Mouse (Mus musculus) hindlimb bud, embryonic 11.5 days (tissue): ENCODE data around the gene Psd.
A peak's percentile ranks its signal among the peaks of the same experiment; 100 is the strongest.

Source experiments
- DNase-seq: peaks from one replicate; pipeline ENCODE4 v3.0.0-alpha.2; 2012; ENCODE audit warnings: low read depth, low spot score; ENCODE audit errors: extremely low spot score

The Psd gene

GRCm38 (mm10) chr19:46322144-46322995, 4.6 kb downstream of the Psd start:
- DNase-seq = no peak

GRCm38 (mm10) chr19:46321101-46321943, 5.6 kb downstream of the Psd start:
- no peak for DNase-seq

DNA sequence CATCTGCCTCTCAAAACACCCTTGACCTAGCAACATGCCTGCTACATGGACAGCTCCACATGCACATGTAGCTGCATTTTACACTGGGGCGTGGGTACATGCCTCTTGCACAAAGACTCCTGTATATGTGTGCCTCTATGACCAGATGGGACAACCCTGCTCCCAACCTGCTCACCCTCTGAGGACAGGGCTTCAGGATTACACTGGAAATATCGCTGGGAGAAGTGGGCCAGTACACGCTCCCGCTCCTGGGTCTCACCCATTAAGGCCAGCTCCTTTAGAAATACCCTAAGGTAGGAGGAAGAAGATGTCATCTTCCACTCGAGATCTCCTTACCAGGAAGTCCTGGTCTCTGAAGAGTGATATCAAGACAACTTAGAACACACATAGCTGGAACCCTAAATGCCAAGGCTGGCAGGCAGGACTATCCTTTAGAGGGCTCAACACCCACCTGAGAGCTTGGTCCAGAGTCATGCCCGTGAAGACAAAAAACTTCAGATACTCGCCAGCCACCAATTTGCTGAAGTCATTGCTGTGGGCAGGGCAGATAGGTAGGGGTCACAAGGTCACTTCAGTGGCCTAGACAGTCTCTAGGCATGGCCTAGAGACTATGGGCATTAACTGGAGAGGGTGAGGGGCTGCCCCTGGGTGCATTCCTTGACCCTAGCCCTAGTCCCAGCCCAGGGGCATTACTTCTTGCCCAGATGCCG, 6.7 kb downstream of the Psd start:
- DNase-seq = no peak

- no peak for DNase-seq
Observed at GRCm38 (mm10) chr19:46318586-46319378, 8.2 kb downstream of the Psd start.

- DNase-seq = no peak
Observed at GRCm38 (mm10) chr19:46318031-46318471, 8.9 kb downstream of the Psd start.

GRCm38 (mm10) chr19:46317546-46317885, 9.4 kb downstream of the Psd start:
- DNase-seq = no peak

DNA sequence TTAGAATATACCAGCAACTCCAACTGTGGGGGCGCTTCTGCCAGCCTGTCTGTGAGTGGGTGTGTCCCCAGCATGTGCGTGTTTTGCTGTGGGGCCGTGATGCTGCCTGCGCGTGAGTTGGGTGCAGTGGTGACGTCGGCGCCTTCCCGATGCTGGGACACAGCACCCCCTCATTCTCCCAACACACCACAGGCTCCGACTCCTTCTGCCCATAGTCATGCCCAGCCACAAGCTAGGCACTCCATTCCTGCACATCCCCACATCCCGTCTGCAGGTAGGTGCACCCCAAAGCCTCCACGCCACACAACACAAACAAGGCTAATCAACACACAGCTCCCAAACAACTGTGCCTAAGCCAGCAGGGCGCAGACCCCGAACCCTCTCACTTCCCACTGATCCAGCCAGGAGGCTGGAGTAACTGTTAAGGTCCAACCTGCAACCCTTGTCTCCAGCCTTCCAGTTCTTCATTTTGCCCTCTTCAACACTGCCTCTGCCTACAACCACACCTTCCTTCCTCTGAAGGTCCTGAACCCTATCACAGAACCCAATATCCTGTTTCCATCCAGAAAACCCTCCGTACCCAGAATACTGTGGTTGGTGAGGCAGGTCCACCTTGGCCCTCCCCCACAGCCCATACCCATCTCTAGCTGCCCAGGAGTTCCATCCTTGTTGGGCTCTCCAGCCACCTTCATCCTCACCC, 10.0 kb downstream of the Psd start:
- no peak for DNase-seq

DNA sequence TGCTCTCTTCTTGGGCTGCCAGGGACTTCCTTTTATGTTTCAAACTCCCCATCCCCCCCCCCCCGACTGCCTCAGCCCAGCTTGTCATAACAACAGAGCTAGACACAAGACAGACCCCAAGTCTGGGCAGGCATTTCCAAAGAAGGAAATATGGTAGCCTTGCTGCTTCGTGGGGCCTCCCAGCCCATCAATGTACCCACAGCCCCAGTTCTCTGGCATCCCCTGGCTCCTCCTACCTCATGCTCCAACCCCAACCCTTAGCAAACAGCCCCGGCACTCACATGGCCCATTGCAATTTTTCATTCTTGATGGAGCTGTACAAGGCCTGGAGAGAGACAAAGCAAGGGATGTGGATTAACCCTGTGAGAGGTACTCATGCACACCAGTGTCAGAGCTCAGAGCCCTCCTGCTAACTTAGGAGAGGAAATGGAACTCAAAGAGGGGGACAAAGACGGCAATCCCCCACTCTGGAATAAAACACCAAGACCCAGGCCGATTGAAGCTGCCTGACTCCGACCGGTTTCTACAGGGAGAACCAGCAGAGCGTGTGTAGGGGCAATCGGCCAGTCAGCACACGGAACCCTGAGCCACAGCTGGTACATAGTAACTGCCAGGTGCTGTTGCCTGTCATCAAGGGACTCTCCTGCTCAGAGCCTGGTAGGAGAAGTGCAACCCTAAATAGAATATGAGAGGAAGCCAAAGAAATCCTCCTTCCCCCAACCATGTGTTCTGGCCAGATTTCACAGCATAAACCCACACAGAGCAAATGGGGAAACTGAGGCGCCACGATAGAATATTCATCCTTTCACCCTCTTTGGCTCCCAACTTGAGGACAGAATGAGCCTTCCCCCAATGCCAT, 11.0 kb downstream of the Psd start:
- no peak for DNase-seq

GRCm38 (mm10) chr19:46314872-46315742, 11.8 kb downstream of the Psd start:
- DNase-seq = no peak

DNA sequence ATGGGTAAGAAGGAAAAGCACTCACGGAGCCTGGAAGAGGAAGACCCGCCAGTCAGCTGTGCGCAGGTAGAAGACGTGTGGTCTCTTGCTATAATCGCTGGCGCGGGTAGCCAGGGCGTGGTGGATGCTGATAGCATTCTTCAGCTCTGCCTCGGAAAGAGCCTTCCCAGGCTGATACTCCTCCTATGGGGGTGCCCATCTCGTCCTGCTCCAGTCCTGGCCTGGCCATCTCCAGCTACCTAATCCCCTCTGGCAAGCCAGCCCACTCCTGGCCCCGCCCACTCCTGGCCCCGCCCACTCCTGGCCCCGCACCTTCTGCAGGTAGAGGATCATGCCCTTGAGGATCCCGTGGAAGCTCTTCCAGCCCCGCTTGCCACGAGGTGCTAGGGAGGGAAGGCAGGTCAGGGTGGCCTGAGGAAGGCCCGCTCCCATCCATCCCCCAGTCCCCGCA, 12.8 kb downstream of the Psd start:
- no peak for DNase-seq

DNA sequence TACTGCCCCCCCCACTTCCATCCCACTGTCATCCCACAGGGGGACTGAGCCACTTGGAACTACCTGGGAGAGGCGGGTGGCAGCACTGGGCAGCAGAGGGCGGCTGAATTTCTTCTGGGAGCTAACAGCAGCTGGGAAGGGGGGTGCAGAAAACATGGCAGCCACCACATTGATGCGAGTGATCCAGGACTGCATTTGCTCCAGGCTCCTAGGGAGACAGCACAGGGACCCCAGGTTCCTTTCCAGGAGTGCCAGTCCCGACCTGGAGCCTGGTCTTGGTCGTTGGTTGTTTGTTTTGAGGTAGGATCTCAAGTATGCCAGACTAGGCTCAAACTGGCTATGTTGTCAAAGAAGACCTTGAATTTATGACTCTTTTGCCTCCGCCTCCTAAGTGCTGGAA, 13.4 kb downstream of the Psd start:
- no peak for DNase-seq

- no peak for DNase-seq
Observed at GRCm38 (mm10) chr19:46313116-46313515, 13.8 kb downstream of the Psd start.

- DNase-seq = no peak
Observed at GRCm38 (mm10) chr19:46312566-46312965, 14.4 kb downstream of the Psd start.

DNA sequence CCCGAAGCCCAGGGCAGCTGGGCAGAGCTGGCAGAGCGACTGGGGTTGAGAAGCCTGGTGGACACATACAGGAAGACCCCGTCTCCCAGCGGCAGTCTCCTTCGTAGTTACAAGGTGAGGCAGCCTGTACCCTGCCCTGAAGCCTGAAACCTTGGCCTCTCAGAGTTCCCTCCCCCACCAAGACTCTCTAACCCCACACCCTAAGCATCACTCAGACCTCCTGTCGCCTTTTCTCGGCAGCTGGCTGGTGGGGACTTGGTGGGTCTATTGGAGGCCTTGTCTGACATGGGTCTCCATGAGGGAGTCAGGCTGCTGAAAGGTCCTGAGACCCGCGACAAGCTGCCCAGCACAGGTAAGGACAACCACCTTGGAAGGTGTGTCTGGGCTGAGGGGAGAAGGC, 15.6 kb downstream of the Psd start:
- DNase-seq = no peak

- no peak for DNase-seq
Observed at GRCm38 (mm10) chr19:46310312-46310865, 16.6 kb downstream of the Psd start.

DNA sequence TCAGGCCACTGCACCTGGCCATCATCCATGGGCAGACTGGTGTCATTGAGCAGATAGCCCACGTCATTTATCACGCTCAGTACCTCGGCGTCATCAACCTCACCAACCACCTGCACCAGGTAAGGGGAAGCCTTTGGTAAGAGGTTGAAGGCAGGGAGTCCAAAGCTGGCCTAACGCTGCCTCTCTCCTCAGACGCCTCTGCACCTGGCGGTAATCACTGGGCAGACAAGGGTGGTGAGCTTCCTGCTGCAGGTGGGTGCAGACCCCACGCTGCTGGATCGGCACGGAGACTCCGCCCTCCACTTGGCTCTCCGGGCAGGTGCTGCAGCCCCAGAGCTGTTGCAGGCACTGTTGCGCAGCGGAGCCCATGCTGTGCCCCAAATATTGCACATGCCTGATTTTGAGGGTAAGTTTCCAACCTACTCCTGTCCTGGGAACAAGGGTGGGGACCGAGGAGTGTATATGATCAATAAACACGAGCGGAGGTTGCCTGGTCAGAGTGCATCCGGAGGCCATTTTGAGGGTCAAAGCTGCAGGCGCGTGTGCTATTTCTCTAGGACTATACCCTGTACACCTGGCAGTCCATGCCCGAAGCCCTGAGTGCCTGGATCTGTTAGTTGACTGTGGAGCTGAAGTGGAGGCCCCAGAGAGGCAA, 17.2 kb downstream of the Psd start:
- DNase-seq = no peak

GRCm38 (mm10) chr19:46308706-46309435, 18.1 kb downstream of the Psd start:
- peak; percentile 73 for DNase-seq
